ENCODE assay signal across 9 mouse cellular contexts in the genomic region with DNA sequence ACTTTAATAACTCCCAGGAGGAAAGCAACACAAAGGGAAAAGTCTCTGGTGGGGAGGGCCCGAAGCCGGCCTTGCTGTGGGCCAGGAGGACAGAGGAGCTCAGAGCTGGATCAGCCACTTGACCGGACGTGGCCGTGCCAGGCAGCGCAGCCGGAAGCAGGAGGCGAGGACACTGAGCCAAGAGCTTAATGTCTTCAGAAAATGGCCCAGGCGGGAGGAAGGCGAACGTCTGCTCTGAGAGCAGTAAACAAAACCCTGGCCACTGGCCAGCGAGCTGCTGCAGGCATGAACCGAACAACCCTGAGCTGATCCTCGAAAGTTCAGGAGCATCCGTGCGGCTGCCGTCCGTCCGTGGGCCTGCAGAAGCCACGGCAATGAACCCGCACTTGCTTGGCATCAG. TPM values are rescaled to one million over a fixed set of nuclear protein-coding genes. Genes with fewer than 3 reads are reported as not detected.
DNase-seq lines count a peak whose midpoint lies in the region; ATAC-seq and TF ChIP-seq lines count a peak whose summit lies in the region.
"Had no signal": no experiment of that assay in that cellular context is flagged by ENCODE, and none has a peak within 500 bp of the region (broad histone marks: within the 10 kb centered on the region; RNA-seq: fewer than 3 reads in every experiment).

No protein-coding gene starts in this region.

- H3K27me3 ChIP-seq in heart, embryonic 13.5 days (replicated peaks): no peaks in the 10 kb centered on the region
- H3K27me3 ChIP-seq in small intestine, adult 2 months (ENCODE audit: control insufficient read depth, insufficient read depth, low read length): no peaks in the 10 kb centered on the region
- H3K27me3 ChIP-seq in thymus, adult 2 months (ENCODE audit: control insufficient read depth, insufficient read depth, low read length): no peaks in the 10 kb centered on the region

- H3K27ac ChIP-seq in heart, embryonic 13.5 days (replicated peaks): peak overlapping the region; percentile 75
- peak overlapping the region; percentile 45 for H3K27ac ChIP-seq in small intestine, adult 2 months (ENCODE audit: insufficient read depth, low read depth, low read length)
- no peak overlapping the region for H3K27ac ChIP-seq in thymus, adult 2 months (ENCODE audit: control insufficient read depth, insufficient read depth, low read length)

- peak overlapping the region; percentile 16; the same call in 1 of the 2 replicates for H3K4me2 ChIP-seq in heart, embryonic 13.5 days

- 0 out of 2 replicates have a peak, but pooled peaks cover 2% of the 10 kb centered on the region for H3K36me3 ChIP-seq in heart, embryonic 13.5 days
- H3K36me3 ChIP-seq in small intestine, adult 2 months (ENCODE audit: control insufficient read depth, insufficient read depth, low read length): no peaks in the 10 kb centered on the region
- H3K36me3 ChIP-seq in thymus, adult 2 months (ENCODE audit: control insufficient read depth, insufficient read depth, low read length): no peaks in the 10 kb centered on the region

- H3K4me1 ChIP-seq in heart, embryonic 13.5 days: peaks cover 61% of the 10 kb centered on the region
- peaks cover 10% of the 10 kb centered on the region for H3K4me1 ChIP-seq in small intestine, adult 2 months (ENCODE audit: control insufficient read depth, insufficient read depth, insufficient read length, low read length)
- peaks cover 10% of the 10 kb centered on the region for H3K4me1 ChIP-seq in thymus, adult 2 months (replicated peaks; ENCODE audit: control insufficient read depth, insufficient read depth, low read length)

- no peaks in the 10 kb centered on the region for H3K9me3 ChIP-seq in heart, embryonic 13.5 days

- H3K9ac ChIP-seq in heart, embryonic 13.5 days: peak overlapping the region; percentile 50

- no peak for TF ChIP-seq CTCF in small intestine, adult 2 months (IDR thresholded peaks at IDR 0.05; ENCODE audit: extremely low read depth, insufficient read length, insufficient replicate concordance, low read depth, low read length)
- no peak for TF ChIP-seq CTCF in thymus, adult 2 months (IDR thresholded peaks at IDR 0.05; ENCODE audit: borderline replicate concordance, control insufficient read depth, extremely low read depth, insufficient read depth, low read length, poor library complexity)

- no peak for TF ChIP-seq POLR2A in small intestine, adult 2 months (IDR thresholded peaks at IDR 0.05; ENCODE audit: low read depth, low read length)
- no peak for TF ChIP-seq POLR2A in thymus, adult 2 months (IDR thresholded peaks at IDR 0.05; ENCODE audit: control insufficient read depth, extremely low read depth, insufficient read depth, low read length, poor library complexity)

- 54% methylated on average over 21 of the region's 21 CpGs for WGBS in heart, embryonic 13.5 days
- WGBS in small intestine, adult 2 months: 16% methylated on average over 21 of the region's 21 CpGs
- 95% methylated on average over 21 of the region's 21 CpGs for WGBS in thymus, adult 2 months

- ATAC-seq in heart, embryonic 13.5 days (ENCODE audit: extremely low read depth, insufficient number of reproducible peaks, low FRiP score, low TSS enrichment): no peak

- no peak overlapping the region for H3K4me3 ChIP-seq in heart, embryonic 13.5 days
- no peak overlapping the region; the same call in 1 of the 2 replicates for H3K4me3 ChIP-seq in small intestine, adult 2 months (ENCODE audit: low read depth, low read length)
- no peak overlapping the region for H3K4me3 ChIP-seq in thymus, adult 2 months (ENCODE audit: control insufficient read depth, insufficient read depth, low read length)
- H3K4me3 ChIP-seq: erythroblast, embryonic 14.5 days had no signal

- DNase-seq in heart, adult 18-20 months: peak; percentile 50 to 58
- no peak for DNase-seq in heart, adult 8-10 months (ENCODE audit: low spot score)
- DNase-seq in cerebellum, postnatal 36 days: peak; percentile 76 to 81
- DNase-seq in kidney, postnatal 14 days: peak; percentile 85
- DNase-seq in lung, adult 18-20 months: peak; percentile 76 to 83
- DNase-seq in thymus, adult 2 months: no peak

RNA-seq across cellular contexts. Expression of a gene that starts 29.9 kb away (rescaled TPM):
- total RNA-seq in heart, adult 18-20 months (2021): 10 to 100 TPM; 17.8 to 18.5 TPM
- 10 to 100 TPM in 1 of 4 experiments, 1 to 10 TPM in 3; 4.7 to 13.0 (median 6.8) TPM for total RNA-seq in heart, adult 8-10 months (2022)
- polyA plus RNA-seq in heart, embryonic 13.5 days (2015; fragmentation: Nextera tagmentation; extraction: Ambion mirVana): 3.0 and 3.2 TPM in 2 replicates
- 7.5 and 31.2 TPM in 2 replicates for polyA plus RNA-seq in small intestine, adult 2 months (2012; rRNA removed)
- polyA plus RNA-seq in thymus, adult 2 months (2012; rRNA removed): 17.1 and 20.4 TPM in 2 replicates

Comparison
In these comparisons a context has a peak if more than half of its experiments do, and no peak if none do; other contexts are left out.
1. DNase-seq: peak in heart, adult 18-20 months (2 of 2), cerebellum, postnatal 36 days (2 of 2), kidney, postnatal 14 days (single experiment) and lung, adult 18-20 months (2 of 2); none in heart, adult 8-10 months (single experiment) and thymus, adult 2 months (single experiment).